Mouse (Mus musculus) MEL-GATA-1-ER (cell line): ENCODE results near the gene Sri.
A peak's percentile ranks its signal among the peaks of the same experiment; 100 is the strongest.
"Not testable (repeated sequence)": the region's sequence is repeated elsewhere in the genome, so short reads cannot be mapped to it uniquely, and the experiment has no call there.

Source experiments
- DNase-seq: peaks from one replicate; pipeline ENCODE4 v3.0.0-alpha.2; 2012; ENCODE audit warnings: low read depth; ENCODE audit errors: extremely low read depth

The Sri gene

GRCm38 (mm10) chr5:8045855-8046254 is at the start of gene Sri:
TSS of gene Sri (plus strand) at chr5:8046078.
- DNase-seq: no peak

GRCm38 (mm10) chr5:7996401-7997044 is 49.4 kb upstream of the Sri start:
- DNase-seq: peak; percentile 5

- no peak for DNase-seq
Measured at GRCm38 (mm10) chr5:7997086-7997485, 48.8 kb upstream of the Sri start.

- DNase-seq: no peak
Measured at GRCm38 (mm10) chr5:8000466-8000865, 45.4 kb upstream of the Sri start.

- DNase-seq: no peak
Measured at GRCm38 (mm10) chr5:8002827-8003226, 43.1 kb upstream of the Sri start.

- DNase-seq: no peak
Measured at GRCm38 (mm10) chr5:8013276-8013675, 32.6 kb upstream of the Sri start.

GRCm38 (mm10) chr5:8034596-8034995 is 11.3 kb upstream of the Sri start:
- DNase-seq: not testable (repeated sequence)

GRCm38 (mm10) chr5:8053827-8054226 is 7.9 kb downstream of the Sri start:
- no peak for DNase-seq

- DNase-seq: peak; percentile 1
Measured at GRCm38 (mm10) chr5:8055721-8056129, 9.8 kb downstream of the Sri start.

GRCm38 (mm10) chr5:8056141-8057017 is 10.5 kb downstream of the Sri start:
- DNase-seq: peak; percentile 51

GRCm38 (mm10) chr5:8057018-8057323 is 11.1 kb downstream of the Sri start:
- DNase-seq: no peak

- no peak for DNase-seq
Measured at GRCm38 (mm10) chr5:8058056-8058455, 12.2 kb downstream of the Sri start.

GRCm38 (mm10) chr5:8062469-8062868 is 16.6 kb downstream of the Sri start:
- DNase-seq: no peak

- no peak for DNase-seq
Measured at GRCm38 (mm10) chr5:8063207-8063606, 17.3 kb downstream of the Sri start.

GRCm38 (mm10) chr5:8073406-8073805 is 27.5 kb downstream of the Sri start:
- no peak for DNase-seq

- DNase-seq: no peak
Measured at GRCm38 (mm10) chr5:8073901-8074561, 28.2 kb downstream of the Sri start.

GRCm38 (mm10) chr5:8077481-8077880 is 31.6 kb downstream of the Sri start:
- DNase-seq: no peak

- no peak for DNase-seq
Measured at GRCm38 (mm10) chr5:8082800-8083509, 37.1 kb downstream of the Sri start.

- no peak for DNase-seq
Measured at GRCm38 (mm10) chr5:8085661-8086060, 39.8 kb downstream of the Sri start.

- DNase-seq: no peak
Measured at GRCm38 (mm10) chr5:8088147-8088546, 42.3 kb downstream of the Sri start.

- DNase-seq: no peak
Measured at GRCm38 (mm10) chr5:8094921-8095320, 49.0 kb downstream of the Sri start.

- no peak for DNase-seq
Measured at GRCm38 (mm10) chr5:8095689-8096088, 49.8 kb downstream of the Sri start.
